Mouse (Mus musculus): ENCODE measurements around the gene Ubtfl1.
"Not testable (repeated sequence)": the region's sequence is repeated elsewhere in the genome, so short reads cannot be mapped to it uniquely, and the experiment has no call there.

Gene Ubtfl1

GRCm38 (mm10) chr9:18404118-18404517, at the start of gene Ubtfl1:
Gene Ubtfl1, plus strand, starts transcription at chr9:18404418.
- DNase-seq (ENCODE audit: low read depth, low spot score) = no peak

GRCm38 (mm10) chr9:18373026-18373425, 31.2 kb upstream of the Ubtfl1 start:
- DNase-seq (ENCODE audit: low read depth, low spot score) = peak; percentile 16

GRCm38 (mm10) chr9:18385782-18386181, 18.4 kb upstream of the Ubtfl1 start:
- peak; percentile 11 for DNase-seq (ENCODE audit: low read depth, low spot score)

GRCm38 (mm10) chr9:18399629-18400028, 4.6 kb upstream of the Ubtfl1 start:
- DNase-seq (ENCODE audit: low read depth, low spot score) = no peak

GRCm38 (mm10) chr9:18402895-18403294, 1.3 kb upstream of the Ubtfl1 start, which contains the start of gene Naalad2:
Gene Naalad2, minus strand, starts transcription at chr9:18402995.
- DNase-seq (ENCODE audit: low read depth, low spot score) = not testable (repeated sequence)

GRCm38 (mm10) chr9:18412371-18412770, 8.2 kb downstream of the Ubtfl1 start:
- DNase-seq (ENCODE audit: low read depth, low spot score) = not testable (repeated sequence)

GRCm38 (mm10) chr9:18430354-18430753, 26.1 kb downstream of the Ubtfl1 start, which contains the start of gene Mbd3l2:
Gene Mbd3l2, plus strand, starts transcription at chr9:18430654.
- DNase-seq (ENCODE audit: low read depth, low spot score) = no peak

- DNase-seq (ENCODE audit: low read depth, low spot score) = no peak
These were observed 27.5 kb downstream of the Ubtfl1 start for GRCm38 (mm10) chr9:18431687-18432086.

GRCm38 (mm10) chr9:18456520-18456919, 52.3 kb downstream of the Ubtfl1 start:
- no peak for DNase-seq (ENCODE audit: low read depth, low spot score)
